Mouse (Mus musculus): ENCODE results near the gene Dnah14.
A peak's percentile ranks its signal among the peaks of the same experiment; 100 is the strongest.

The Dnah14 gene

GRCm38 (mm10) chr1:181789952-181790351 is 213.6 kb downstream of the Dnah14 start:
- no peak for DNase-seq (ENCODE audit: low spot score)

DNA sequence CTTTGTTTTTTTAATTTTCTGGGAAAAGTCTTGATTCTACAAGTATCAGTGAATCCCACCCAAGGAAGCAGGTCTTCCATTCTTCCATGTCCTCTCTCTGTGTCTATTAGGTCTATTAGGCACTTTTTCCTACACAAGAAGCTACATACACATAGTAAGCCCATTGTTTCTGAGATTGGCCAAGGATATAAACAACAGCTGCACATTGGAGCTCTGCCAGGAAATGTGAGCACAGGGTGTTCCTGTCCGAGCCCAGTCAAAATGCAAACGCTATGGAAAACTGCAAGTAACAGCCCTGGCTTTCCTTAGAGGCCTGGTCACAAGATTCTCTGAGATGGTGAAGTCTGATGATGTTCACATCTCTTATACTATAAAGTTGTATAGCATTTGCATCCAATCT is 217.2 kb downstream of the Dnah14 start:
- DNase-seq (ENCODE audit: low spot score) = peak; percentile 73

DNA sequence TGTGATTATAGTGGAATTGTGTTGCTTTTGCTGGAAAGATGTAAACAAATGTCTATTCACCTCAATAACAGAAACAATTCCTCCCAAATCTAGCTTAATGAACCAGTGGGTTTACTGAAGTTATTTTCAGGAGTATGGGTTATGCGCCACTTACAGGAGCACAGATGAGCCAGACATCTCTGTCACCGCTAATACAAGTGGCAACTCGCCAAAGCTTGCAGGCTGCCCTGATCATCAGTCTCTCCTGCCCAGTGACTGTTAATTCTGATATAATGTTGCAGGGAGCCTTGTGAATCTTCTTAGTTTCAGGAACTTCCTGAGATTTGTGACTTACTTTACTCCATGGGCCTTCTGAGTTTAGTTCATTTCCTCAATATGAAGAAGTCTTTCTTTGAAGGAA is 223.6 kb downstream of the Dnah14 start:
- no peak for DNase-seq (ENCODE audit: low spot score)

DNA sequence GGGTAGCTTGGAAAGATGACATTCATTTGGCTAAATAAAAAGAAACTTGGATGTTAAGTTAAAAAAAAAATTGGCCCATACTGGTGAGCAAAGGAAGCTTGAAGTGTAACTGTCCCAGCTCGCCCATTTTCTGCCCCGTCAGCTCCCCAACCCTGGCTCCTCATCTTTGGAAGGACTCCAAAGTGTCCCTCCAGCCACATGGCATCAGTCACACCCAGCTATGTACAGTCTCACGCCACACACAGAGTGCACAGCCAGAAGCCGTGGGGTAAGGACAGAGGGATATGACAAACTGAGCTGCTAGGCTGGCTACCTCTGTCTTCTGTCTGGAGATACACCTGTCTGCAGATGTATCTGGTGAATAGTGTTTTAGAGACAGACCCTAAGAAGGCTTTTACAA is 224.3 kb downstream of the Dnah14 start:
- no peak for DNase-seq (ENCODE audit: low spot score)

DNA sequence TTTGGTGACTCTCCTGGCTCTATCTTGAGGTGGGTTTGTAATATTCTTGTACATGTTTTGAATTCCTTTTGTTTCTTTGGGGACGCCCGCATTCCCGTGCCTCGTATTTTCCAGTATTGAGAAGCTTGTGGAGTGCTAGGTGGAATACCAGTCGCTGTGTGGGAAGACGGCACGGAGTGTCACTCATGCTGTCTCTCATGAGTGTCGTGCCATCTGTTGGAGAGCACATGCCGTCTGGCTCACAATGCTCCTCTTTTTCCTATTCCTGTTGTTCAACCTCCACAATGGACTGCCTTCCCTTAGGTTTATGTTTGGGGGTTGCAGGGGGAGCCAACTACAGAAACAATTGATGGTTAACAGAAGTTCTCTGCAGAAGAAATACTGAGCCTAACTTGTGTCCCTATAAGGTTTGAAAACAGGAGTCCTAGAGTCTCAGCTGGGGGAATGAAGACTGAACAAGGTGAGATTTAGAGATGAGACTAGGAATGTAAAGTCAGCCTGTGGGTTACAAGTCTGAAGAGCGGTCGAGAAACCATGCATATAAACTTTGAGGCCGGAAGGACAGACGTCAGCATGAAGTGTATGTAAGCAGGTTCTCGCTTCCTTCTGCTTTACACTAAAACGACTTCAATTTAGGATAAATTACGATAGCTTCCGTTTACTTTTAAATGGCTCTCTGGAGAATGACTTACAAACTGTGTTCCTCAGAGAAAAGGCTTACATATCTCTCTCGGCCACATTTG is 235.3 kb downstream of the Dnah14 start:
- no peak for DNase-seq (ENCODE audit: low spot score)

- DNase-seq (ENCODE audit: low spot score) = no peak
These were observed 250.4 kb downstream of the Dnah14 start for GRCm38 (mm10) chr1:181826716-181827115.

DNA sequence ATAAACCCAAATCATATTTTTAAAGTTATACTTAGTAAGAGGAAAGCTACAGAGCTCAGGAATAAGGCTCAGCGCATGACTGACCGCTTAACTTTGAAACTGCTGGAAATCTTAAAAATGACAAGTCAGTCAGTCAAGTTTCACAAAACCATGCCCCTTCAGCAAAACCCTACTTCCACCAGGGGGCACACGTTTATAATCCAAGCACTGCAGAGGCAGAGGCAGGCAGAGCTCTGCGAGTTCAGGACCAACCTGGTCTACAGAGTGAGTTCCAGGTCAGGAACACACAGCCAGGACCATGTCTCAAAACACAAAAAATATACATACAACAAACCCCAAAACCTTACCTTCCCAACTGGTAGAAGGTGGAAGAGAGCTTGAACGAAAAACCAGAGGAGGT is 252.0 kb downstream of the Dnah14 start:
- DNase-seq (ENCODE audit: low spot score) = no peak

DNA sequence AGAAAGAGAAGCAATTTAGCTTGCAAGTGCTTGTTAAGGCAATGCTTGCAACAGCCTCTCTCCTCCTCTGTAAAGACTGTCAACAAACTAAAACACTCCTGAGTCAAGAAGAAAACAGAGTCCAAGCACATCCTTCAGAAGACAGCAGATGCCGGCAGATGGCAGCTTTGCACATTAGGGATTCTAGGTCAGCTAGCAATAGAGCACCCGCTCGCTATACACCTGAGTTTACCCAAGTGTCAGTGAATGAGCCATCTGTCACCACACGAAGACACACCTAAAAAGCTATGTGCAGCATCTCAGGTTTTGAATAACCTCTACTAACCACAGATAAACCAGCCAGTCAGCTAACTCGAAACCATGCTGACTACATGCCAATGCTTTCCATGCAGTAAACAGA is 256.4 kb downstream of the Dnah14 start:
- DNase-seq (ENCODE audit: low spot score) = no peak

- peak; percentile 56 for DNase-seq (ENCODE audit: low spot score)
These were observed 256.8 kb downstream of the Dnah14 start for GRCm38 (mm10) chr1:181833143-181833542.

GRCm38 (mm10) chr1:181838111-181838510 is 261.8 kb downstream of the Dnah14 start:
- no peak for DNase-seq (ENCODE audit: low spot score)

DNA sequence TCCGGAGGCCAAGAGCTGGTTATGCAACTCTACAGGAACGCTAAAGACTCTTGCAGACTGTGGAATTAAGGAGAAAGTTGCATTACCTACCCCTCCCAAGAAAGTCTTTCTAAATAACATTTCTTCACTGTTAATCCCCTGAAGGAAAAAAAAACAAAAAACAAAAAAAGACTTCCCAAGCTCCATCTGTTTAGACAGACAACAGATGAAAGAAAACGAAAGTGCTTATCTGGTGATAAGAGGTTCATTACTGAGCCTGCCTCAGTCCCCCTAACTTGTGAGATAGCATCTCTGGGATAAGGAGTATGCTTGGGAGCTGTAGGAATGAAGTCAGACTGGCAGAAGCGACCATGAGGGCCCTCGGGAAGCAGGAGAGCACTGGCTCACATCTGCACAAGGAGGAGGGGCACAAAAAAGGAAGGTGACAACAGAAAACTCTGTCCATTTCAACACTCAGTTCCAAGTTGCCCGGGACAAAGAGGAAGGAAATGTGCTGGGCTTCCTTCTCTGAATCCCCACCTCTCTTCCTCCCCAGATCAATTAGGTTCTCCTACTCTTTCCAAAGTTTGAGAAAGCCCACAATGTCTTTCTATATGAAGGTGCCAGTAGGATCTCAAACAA is 263.5 kb downstream of the Dnah14 start:
- DNase-seq (ENCODE audit: low spot score) = no peak

GRCm38 (mm10) chr1:181841396-181841795 is 265.0 kb downstream of the Dnah14 start:
- no peak for DNase-seq (ENCODE audit: low spot score)

GRCm38 (mm10) chr1:181841864-181842672 is 265.7 kb downstream of the Dnah14 start:
- DNase-seq (ENCODE audit: low spot score) = peak; percentile 95

- DNase-seq (ENCODE audit: low spot score) = no peak
These were observed 266.4 kb downstream of the Dnah14 start, which contains the start of gene Lbr for GRCm38 (mm10) chr1:181842781-181843180. Gene Lbr (minus strand): TSS chr1:181843046.

GRCm38 (mm10) chr1:181844874-181845547 is 268.7 kb downstream of the Dnah14 start:
- DNase-seq (ENCODE audit: low spot score) = no peak

GRCm38 (mm10) chr1:181845767-181846166 is 269.4 kb downstream of the Dnah14 start:
- no peak for DNase-seq (ENCODE audit: low spot score)

DNA sequence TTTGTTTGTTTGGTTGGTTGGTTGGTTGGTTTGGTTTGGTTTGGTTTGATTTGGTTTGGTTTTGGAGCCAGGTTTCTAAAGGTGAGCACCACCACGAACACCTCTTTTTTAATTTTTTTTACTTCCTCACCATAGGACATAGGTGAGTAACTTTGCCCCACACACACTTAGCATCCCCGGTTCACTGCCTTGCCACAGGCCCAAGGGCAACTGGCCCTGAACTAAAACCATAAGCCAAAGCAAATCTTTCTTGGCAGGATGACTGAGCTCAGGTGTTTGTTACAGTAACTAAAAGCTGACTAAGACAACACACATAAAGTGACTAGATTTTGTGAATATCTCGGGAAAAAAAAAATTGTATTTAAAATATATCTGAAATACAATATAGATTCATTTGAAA is 271.0 kb downstream of the Dnah14 start:
- DNase-seq (ENCODE audit: low spot score) = no peak

DNA sequence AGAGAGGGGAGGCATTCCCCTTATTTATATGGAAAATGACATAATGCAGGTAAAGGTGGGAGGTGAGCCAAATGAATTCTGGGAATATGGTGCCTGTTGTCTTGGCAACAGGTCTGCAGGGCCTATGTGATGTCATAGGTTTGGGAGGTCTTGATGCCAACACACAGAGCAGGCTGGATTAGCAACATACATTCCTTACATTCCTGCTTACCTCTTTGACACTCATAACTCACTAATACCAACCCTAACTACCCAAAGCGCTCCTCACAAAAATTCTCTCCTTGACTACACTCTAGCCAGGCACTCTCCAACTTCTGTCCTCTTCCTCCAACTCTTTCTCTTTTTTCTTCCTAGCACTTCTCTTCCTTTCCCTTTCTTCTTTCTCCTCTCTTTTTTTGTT is 271.9 kb downstream of the Dnah14 start:
- DNase-seq (ENCODE audit: low spot score) = no peak

GRCm38 (mm10) chr1:181850441-181850840 is 274.1 kb downstream of the Dnah14 start:
- DNase-seq (ENCODE audit: low spot score) = no peak

DNA sequence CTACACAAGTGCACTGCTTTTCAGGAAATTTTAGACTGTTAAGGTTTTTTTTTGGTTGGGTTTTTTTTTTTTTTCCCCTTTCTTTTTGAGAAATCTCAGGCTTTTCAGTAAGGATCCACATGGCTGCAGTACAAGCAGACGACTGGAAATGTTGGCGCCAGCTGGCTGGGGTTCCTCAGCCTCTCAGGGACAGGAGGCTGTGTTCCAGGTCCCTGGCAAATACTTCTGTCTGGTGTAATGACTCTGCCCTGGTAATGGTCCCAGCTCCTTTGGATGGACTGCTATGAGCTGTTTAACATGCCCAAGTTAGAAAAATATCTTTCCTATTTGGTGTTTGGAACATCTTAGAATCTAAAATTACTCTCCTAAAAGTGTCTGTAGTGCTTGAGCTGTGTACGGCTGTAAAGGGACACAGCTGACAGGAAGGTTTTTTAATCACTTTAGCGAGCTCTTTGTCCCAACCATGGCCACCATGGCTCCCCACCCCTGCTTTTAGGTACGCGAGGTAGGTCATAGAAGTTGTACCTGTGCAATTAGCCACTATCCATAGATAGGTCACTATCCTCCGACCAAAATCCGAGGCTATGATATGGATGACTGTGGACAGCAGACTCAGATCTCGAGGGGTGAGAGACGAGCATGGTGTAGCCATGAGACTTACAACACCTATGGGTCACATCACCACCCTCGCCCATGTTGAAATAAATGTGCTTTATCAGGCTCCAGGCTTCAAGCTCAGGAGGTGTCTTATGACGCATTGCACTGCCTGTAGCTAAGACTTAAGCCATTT is 275.4 kb downstream of the Dnah14 start:
- DNase-seq (ENCODE audit: low spot score) = peak; percentile 51

- no peak for DNase-seq (ENCODE audit: low spot score)
These were observed 276.1 kb downstream of the Dnah14 start for GRCm38 (mm10) chr1:181852466-181852865.

All from testis, postnatal 10 days (tissue).